Mouse (Mus musculus) ES-Bruce4 (cell line): Measurements from ENCODE around the gene Smoc2. TPM values are rescaled to one million over a fixed set of nuclear protein-coding genes. Genes with fewer than 3 reads are reported as not detected.

Experiments
- H3K27ac ChIP-seq: 2 replicates; pipeline ENCODE4 v1.5.1; 2012; ENCODE audit warnings: low read length, inconsistent platforms; ENCODE audit not compliant: insufficient read depth
- H3K27me3 ChIP-seq: 2 replicates; pipeline ENCODE4 v1.6.1; 2012; ENCODE audit warnings: mild to moderate bottlenecking, low read length, inconsistent platforms; ENCODE audit not compliant: control insufficient read depth, poor library complexity, insufficient read depth, severe bottlenecking
- H3K36me3 ChIP-seq: 2 replicates; pipeline ENCODE4 v1.6.1; 2012; ENCODE audit warnings: inconsistent platforms, mild to moderate bottlenecking, low read length, moderate library complexity; ENCODE audit not compliant: control insufficient read depth, poor library complexity, insufficient read depth, severe bottlenecking
- H3K4me1 ChIP-seq: one replicate; pipeline ENCODE4 v1.8.1; 2011; ENCODE audit warnings: low read length; ENCODE audit not compliant: control insufficient read depth, insufficient read depth
- H3K4me3 ChIP-seq: 2 replicates; pipeline ENCODE4 v1.5.1; 2011; ENCODE audit warnings: low read depth, mild to moderate bottlenecking, low read length
- H3K9ac ChIP-seq: 2 replicates; pipeline ENCODE4 v1.6.1; 2012; ENCODE audit warnings: low read depth, mild to moderate bottlenecking, inconsistent platforms; ENCODE audit not compliant: poor library complexity, severe bottlenecking
- H3K9me3 ChIP-seq: replicated peaks from 2 replicates; pipeline ENCODE4 v1.6.1; 2012; ENCODE audit warnings: mild to moderate bottlenecking, low read length, inconsistent platforms; ENCODE audit not compliant: control insufficient read depth, poor library complexity, insufficient read depth, severe bottlenecking
- CTCF ChIP-seq: IDR thresholded peaks from one replicate; pipeline ENCODE4 v1.8.1; 2011; ENCODE audit warnings: low read depth, low read length
- EP300 ChIP-seq: IDR thresholded peaks from 2 replicates; pipeline ENCODE4 v1.6.1; 2011; ENCODE audit warnings: low read depth, low read length; ENCODE audit not compliant: insufficient read depth
- POLR2A ChIP-seq: IDR thresholded peaks from one replicate; pipeline ENCODE4 v1.8.1; 2011; ENCODE audit warnings: low read length; ENCODE audit not compliant: insufficient read depth
- polyA plus RNA-seq: library from polyadenylated mRNA; stranded (reverse); fragments of >200 nt; gene quantifications from 2 replicates; pipeline ENCODE4 v1.2.4, GENCODE M21; 2011; ENCODE audit warnings: low read depth; ENCODE audit not compliant: missing spikeins, insufficient read depth, insufficient read length

Gene Smoc2
- polyA plus RNA-seq, 1 experiment, result 1.2 TPM

DNA sequence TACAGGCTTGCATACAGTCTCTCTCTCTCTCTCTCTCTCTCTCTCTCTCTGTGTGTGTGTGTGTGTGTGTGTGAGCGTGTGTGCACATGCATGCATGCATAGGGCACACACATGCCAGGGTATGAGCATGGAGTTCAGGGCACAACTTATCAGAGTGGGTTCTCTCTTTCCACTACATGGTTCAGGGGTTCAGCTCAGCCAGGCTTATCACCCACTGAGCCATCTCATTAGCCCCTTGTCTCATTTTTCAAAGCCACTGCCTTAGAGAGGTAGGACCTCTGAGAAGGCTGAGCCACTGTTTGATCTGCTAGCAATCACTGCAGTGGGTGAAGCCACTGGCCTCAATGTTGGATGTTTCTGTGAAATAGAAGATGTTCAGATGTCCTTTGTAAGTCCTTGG lies 82.2 kb downstream of the Smoc2 start:
- Histone ChIP-seq H3K27me3 (no peaks in the 10 kb centered on the region), H3K4me1 (no peaks in the 10 kb centered on the region), H3K27ac (no peak overlapping the region), H3K9ac (no peak overlapping the region), H3K4me3 (no peak overlapping the region), H3K36me3 (no peaks in the 10 kb centered on the region), H3K9me3 (no peaks in the 10 kb centered on the region)
- TF ChIP-seq EP300, result no peak
- no peak for TF ChIP-seq POLR2A
- no peak for TF ChIP-seq CTCF

DNA sequence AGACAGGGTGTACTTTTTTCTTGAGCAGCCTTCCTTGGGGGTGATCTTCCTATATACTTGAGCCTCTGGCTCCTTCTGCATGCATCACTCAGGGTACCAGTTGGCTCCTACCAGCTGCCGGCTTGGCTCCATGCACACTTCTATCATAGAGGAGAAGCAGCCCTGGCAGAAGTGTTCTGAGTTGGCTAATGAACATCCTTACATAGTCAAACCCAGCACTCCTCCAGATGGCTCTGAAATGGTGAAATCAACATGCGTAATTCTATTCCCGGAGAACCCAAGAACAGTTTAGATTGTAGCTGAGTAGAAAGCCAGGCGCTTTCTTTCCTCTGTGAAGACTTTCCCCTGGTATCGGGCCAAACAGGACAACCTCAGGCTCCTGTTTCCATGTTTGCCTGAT lies 91.2 kb downstream of the Smoc2 start:
- Histone ChIP-seq H3K27ac (no peak overlapping the region), H3K36me3 (no peaks in the 10 kb centered on the region), H3K4me3 (no peak overlapping the region), H3K4me1 (no peaks in the 10 kb centered on the region), H3K9me3 (no peaks in the 10 kb centered on the region; the same call in 1 of the 2 replicates), H3K9ac (no peak overlapping the region), H3K27me3 (no peaks in the 10 kb centered on the region)
- TF ChIP-seq EP300, result no peak

DNA sequence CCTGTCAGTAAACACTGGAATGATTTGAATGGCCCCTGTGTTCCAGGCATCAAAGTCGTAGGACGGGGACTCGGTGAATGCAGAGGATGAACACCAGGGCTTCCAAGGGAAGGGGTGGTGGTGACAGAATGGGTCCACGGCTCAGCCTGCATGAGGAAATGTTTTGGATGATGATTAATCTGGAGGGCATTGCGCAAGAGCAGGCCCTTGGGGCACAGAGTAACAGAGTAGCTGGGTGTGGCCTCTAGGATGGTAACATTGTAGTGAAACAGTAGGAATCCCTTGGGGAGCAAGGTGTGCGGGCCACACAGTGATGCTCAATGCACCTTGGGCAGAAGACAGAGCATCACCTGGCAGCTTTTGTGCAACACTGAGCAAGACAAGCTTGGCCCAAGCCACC lies 92.3 kb downstream of the Smoc2 start:
- no peaks in the 10 kb centered on the region for H3K27me3 ChIP-seq
- TF ChIP-seq CTCF, result no peak
- no peak for TF ChIP-seq POLR2A
- TF ChIP-seq EP300, result no peak
- H3K9ac ChIP-seq, result no peak overlapping the region
- no peak overlapping the region for H3K27ac ChIP-seq
- no peaks in the 10 kb centered on the region for H3K4me1 ChIP-seq
- H3K4me3 ChIP-seq, result no peak overlapping the region
- H3K9me3 ChIP-seq, result no peaks in the 10 kb centered on the region; the same call in 1 of the 2 replicates
- H3K36me3 ChIP-seq, result no peaks in the 10 kb centered on the region

DNA sequence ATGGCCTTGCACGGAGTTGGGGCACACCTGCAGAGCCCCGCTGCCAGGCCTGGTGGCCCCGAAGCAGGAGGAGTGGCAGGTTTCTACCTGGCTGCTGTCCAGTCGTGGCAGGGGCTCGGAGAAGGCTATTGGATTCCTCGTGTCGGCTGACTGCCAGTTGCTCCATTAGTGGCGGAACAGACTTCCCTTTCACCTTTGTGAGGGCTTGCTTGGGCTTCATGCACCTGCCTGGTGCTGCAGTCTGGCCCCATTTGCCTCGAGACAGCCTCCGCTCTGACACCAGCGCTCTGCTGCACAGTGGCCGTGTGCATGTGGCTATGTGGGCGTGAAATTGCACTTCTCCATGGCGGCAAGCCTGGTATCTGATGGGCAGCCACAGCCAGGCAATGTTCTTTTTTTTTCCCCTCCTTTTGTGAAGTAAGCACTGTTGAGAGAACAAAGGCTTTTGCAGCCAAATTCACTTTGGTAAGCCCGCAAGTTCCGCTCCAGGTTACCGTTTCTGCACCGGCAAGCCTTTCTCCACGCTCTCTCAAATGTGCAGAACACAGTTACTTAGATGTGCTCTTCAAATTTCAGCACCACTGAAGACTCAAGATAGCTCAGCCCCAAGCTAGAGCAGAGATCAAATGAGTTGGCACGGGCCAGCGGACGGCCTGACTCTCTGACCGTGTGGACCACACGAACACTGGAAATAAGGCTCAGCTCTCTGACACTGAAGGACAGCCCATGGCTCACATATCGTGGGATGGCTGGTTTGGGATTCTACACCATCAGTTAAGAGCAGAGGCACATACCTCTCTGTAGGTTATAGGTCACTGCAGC lies 93.2 kb downstream of the Smoc2 start:
- TF ChIP-seq EP300, result no peak
- no peak for TF ChIP-seq POLR2A
- TF ChIP-seq CTCF, result no peak
- Histone ChIP-seq H3K36me3 (no peaks in the 10 kb centered on the region), H3K4me1 (no peaks in the 10 kb centered on the region), H3K4me3 (no peak overlapping the region), H3K27ac (no peak overlapping the region), H3K9ac (no peak overlapping the region), H3K27me3 (no peaks in the 10 kb centered on the region), H3K9me3 (no peaks in the 10 kb centered on the region; the same call in 1 of the 2 replicates)

DNA sequence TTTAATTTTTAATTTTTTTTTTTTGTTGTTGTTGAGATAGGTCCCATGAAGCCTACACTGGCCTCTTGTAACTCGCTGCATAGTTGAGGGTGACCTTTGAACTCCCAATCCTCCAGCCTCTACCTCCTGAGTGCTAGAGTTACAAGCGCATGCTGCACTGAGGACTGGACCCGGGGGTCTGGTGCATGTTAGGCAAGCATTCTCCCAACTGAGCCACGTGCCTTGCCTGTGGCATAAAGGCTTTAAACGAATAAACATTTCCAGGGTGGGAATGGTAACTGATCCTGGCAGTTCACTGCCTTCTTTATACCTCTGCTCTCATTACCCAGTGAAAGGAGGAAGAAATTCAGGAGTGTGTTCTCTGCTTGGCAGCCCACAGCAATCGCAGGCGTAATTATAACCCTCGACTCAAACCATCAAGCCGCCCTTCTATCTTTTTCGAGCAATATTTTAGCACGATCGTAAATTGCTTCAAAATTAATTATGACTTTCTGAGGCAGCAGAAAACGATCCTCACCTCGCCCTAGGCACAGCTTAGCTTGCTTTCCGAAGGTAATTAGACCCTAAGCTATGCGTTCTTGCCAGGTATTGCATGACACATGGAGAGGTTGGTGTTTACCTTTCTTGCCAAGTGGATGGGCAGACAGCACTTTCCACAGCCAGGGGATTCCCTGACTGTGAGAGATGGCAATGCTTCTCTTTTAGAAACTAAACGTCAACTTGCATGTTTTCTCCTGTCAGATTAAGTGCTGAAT lies 99.6 kb downstream of the Smoc2 start:
- Histone ChIP-seq H3K27ac (no peak overlapping the region), H3K4me3 (no peak overlapping the region)

DNA sequence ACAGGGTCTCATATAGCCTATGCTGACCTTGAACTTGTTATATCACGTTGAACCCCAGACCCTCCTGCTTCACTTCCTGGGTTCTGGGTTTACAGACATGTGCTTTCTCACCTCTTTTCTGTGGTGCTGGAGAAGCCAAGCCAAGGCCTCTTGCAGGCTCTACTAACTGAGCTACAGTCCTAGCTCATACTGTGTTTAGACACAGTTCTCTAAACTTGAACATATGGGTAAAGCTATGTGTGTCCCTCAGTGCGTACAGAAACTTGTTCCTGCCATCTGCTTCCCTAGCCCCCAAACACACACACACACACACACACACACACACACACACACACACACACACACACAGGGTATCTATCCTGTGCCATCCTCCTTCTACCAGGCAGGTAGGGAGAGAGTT lies 100.2 kb downstream of the Smoc2 start:
- TF ChIP-seq CTCF (no peak), POLR2A (no peak), EP300 (no peak)
- Histone ChIP-seq H3K9ac (no peak overlapping the region), H3K4me3 (no peak overlapping the region), H3K27me3 (no peaks in the 10 kb centered on the region), H3K9me3 (no peaks in the 10 kb centered on the region), H3K4me1 (no peaks in the 10 kb centered on the region), H3K27ac (no peak overlapping the region), H3K36me3 (no peaks in the 10 kb centered on the region)

More for the DNA sequence above, 99.6 kb downstream of the Smoc2 start:
- H3K9me3 ChIP-seq, result no peaks in the 10 kb centered on the region
- no peaks in the 10 kb centered on the region for H3K4me1 ChIP-seq
- no peaks in the 10 kb centered on the region for H3K27me3 ChIP-seq
- H3K9ac ChIP-seq, result no peak overlapping the region
- H3K36me3 ChIP-seq, result no peaks in the 10 kb centered on the region
- TF ChIP-seq EP300, result no peak
